Mouse (Mus musculus): ENCODE measurements around the gene Spata13. TPM values are rescaled to one million over a fixed set of nuclear protein-coding genes. Genes with fewer than 3 reads are reported as not detected.
A peak's percentile ranks its signal among the peaks of the same experiment; 100 is the strongest.

The Spata13 gene
- polyA plus RNA-seq, 1 experiment from 2014 or later = 63.2 TPM

DNA sequence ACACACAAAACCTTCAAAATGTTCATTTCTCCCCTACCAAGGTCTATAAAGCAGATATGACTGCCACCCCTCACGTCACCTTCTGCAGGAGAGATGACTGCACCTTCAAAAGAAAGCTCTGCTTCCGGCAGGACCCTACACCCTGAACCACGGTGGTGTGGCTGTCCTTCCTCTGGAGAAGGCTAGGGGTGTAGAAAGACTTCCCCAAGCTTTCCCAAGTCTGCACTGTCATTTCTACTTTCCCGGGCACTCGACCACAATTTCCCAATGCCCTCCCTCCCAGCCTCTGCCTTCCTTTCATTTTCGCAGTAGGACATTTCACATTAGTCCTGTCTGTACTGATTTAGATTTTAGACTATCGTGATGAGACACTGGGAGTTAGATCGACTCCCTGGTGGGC lies 149.4 kb downstream of the Spata13 start:
- Histone ChIP-seq H3K36me3 (peaks cover 2% of the 10 kb centered on the region; the same call in 1 of the 2 replicates), H3K4me3 (no peak overlapping the region), H3K27ac (no peak overlapping the region), H3K27me3 (peaks cover 8% of the 10 kb centered on the region), H3K9me3 (replicated peaks) (no peaks in the 10 kb centered on the region), H3K4me2 (replicated peaks) (no peak overlapping the region), H3K4me1 (peaks cover 5% of the 10 kb centered on the region), H3K9ac (no peak overlapping the region)
- no peak for ATAC-seq (ENCODE audit: low FRiP score)
- 47% methylated on average over 8 of the region's 8 CpGs for WGBS

DNA sequence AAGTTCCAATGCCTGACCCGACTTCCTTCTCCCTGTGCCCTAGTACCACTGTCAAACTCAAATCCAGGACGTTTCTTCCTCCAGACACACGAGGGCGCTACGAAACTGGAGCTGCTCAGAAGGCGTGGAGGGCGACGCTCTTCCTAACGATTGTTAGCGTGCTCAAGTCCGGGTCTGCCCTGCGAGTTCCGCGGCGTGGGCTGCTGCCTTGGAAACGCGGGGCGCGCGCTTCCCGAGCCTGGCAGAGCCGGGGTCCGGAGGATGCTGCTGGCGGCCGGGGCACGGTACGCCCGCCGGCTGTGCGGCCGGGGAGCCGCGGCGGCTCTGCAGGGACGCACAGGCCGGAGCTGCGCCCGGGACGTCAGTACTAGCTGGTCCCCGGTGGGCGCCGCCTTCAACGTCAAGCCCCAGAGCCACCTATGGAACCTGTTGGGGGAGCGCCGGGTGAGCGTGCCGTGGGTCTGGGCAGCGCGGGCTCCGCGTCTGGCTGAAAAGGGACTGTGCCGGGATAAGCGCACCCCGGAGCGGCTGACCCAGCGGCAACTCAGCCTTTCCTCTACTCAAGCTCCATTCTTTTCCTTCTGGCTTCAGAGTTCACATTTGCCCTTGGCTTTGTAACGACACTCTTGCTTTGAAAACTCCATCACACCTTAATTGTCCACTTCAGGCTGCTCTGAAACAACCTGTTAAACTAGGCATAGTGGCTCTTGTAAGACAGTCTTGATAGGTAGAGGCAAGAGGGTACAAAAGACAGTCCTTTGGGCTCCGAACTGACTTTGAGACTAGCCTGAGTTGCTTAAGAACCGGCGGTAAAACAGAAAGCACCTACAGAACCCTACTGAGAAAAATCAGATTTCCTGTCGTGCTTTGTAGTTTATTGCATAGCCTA lies 150.9 kb downstream of the Spata13 start, which contains the start of gene Mipep:
Gene Mipep (plus strand): TSS at position 147 of the 889 bp plus-strand sequence.
- H3K4me2 ChIP-seq (replicated peaks) = peak within 1 kb of the TSS; percentile 73
- 0 out of 2 replicates have a peak within 1 kb of the TSS, but pooled peaks have one; percentile 12 for H3K27ac ChIP-seq
- peak; percentile 90 for ATAC-seq (ENCODE audit: low FRiP score)
- no peaks in the 10 kb centered on the region for H3K9me3 ChIP-seq (replicated peaks)
- peaks cover 3% of the 10 kb centered on the region; the same call in 1 of the 2 replicates for H3K36me3 ChIP-seq
- peak within 1 kb of the TSS; percentile 66 for H3K9ac ChIP-seq
- peak within 1 kb of the TSS; percentile 59 for H3K4me3 ChIP-seq
- under 1% methylated on average over 60 of the region's 61 CpGs for WGBS
- H3K4me1 ChIP-seq = peaks cover 5% of the 10 kb centered on the region
- peaks cover 8% of the 10 kb centered on the region for H3K27me3 ChIP-seq

DNA sequence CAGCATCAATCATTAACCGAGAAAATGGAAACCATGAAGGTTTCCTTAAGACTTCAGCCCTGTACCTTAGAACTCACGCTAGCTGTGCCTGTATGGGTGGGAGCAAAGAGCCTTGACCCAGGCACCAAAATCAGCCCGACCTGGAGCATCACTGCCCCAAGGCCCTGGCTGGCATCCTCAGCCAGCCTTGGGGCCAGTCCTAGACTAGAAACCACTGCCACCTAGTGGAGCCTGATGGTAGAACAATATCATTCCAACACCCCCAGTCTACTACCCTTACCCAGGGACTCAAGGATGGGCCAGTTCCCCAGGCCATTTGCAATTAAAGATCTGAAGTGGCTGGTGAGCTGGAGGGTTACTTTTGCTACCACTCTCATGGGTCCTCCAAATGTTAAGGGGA lies 156.3 kb downstream of the Spata13 start:
- no peak for ATAC-seq (ENCODE audit: low FRiP score)

DNA sequence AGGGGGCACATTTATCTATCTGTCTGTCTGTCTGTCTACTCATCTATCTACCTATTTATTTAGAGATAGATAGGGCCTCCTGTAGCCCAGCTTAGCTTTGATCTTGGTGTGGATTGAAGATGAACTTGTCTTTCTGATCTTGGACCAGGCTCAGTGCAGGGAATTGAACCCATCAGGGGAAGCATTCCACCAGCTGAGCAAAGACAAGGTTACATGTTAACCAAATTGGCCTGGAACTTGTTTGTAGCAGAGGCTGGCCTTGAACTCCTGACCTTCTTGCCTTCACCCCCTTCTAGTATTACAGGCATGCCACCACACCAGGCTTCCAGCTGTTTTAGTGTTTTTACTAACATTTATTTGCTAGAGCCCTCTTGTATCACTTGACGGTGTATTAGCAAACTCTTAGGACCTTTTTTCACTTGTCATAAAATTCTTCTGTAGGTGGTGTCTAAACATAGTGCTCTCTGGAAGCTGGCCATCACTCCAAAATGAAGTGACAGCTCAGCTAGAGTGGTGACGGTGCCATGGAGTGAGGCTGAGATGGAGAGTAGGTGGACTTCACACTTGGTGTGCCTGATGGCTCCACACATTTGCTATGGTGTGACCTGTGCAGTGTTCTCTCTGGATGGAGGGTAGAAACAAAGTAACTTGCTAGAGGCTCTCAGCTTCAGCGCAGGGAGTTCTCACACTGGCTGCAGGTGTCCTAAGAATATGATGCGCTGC lies 163.0 kb downstream of the Spata13 start:
- Histone ChIP-seq H3K27ac (no peak overlapping the region), H3K9me3 (replicated peaks) (no peaks in the 10 kb centered on the region), H3K27me3 (no peaks in the 10 kb centered on the region), H3K9ac (no peak overlapping the region), H3K4me3 (no peak overlapping the region), H3K36me3 (peaks cover 28% of the 10 kb centered on the region), H3K4me2 (replicated peaks) (no peak overlapping the region), H3K4me1 (no peaks in the 10 kb centered on the region)
- WGBS = 91% methylated on average over 4 of the region's 4 CpGs
- ATAC-seq (ENCODE audit: low FRiP score) = no peak

More for the DNA sequence above, 156.3 kb downstream of the Spata13 start:
- no peak overlapping the region for H3K4me2 ChIP-seq (replicated peaks)
- H3K9ac ChIP-seq = no peak overlapping the region
- peaks cover 2% of the 10 kb centered on the region for H3K4me1 ChIP-seq
- 35% methylated on average over 3 of the region's 3 CpGs for WGBS
- no peak overlapping the region for H3K27ac ChIP-seq
- no peaks in the 10 kb centered on the region for H3K27me3 ChIP-seq
- no peaks in the 10 kb centered on the region for H3K9me3 ChIP-seq (replicated peaks)
- H3K36me3 ChIP-seq = peaks cover 16% of the 10 kb centered on the region
- H3K4me3 ChIP-seq = no peak overlapping the region

DNA sequence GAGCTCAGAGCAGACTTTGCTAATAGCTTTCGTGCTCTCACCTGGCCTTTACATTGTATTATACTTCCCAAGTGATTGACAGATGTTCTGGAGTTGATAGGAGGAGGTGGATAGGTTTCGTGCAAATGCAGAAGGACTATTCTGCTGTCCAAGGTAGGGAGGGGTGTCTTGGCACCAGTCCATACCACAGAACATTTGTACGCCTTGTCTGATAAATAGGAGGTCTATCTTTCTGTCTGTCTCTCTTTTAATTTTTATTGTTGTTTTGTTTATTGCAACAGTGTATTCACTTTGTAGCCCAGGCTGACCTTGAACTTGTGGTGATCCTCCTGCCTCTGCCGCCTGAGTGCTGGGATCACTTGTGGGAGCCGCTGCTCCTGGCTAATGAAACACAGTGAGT lies 163.8 kb downstream of the Spata13 start:
- Histone ChIP-seq H3K27ac (no peak overlapping the region), H3K4me1 (no peaks in the 10 kb centered on the region), H3K9ac (no peak overlapping the region), H3K4me2 (replicated peaks) (no peak overlapping the region), H3K36me3 (peaks cover 30% of the 10 kb centered on the region), H3K27me3 (no peaks in the 10 kb centered on the region), H3K4me3 (no peak overlapping the region), H3K9me3 (replicated peaks) (no peaks in the 10 kb centered on the region)
- 96% methylated on average over 5 of the region's 5 CpGs for WGBS
- no peak for ATAC-seq (ENCODE audit: low FRiP score)

DNA sequence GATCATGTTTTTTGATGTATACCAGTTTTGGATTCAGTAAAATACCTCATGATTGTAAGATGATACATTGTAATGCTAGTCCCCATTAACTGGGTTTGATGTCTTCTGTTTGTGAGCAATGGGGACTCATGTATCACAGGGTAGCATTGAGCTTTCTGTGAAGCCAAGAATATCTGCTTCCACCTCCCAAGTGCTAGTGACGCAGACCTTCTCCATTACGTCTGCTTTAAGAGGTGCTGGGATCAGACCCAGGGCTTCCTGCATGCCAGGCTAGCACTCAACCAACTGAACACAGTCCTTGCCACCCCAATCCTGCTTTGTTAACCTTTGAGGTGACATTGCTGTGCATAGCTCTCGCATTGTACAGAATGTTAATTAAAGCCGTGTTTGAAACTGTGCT lies 164.9 kb downstream of the Spata13 start:
- Histone ChIP-seq H3K4me3 (no peak overlapping the region), H3K36me3 (peaks cover 38% of the 10 kb centered on the region), H3K27me3 (no peaks in the 10 kb centered on the region), H3K9me3 (replicated peaks) (no peaks in the 10 kb centered on the region), H3K4me2 (replicated peaks) (no peak overlapping the region), H3K9ac (no peak overlapping the region), H3K4me1 (no peaks in the 10 kb centered on the region), H3K27ac (no peak overlapping the region)
- no peak for ATAC-seq (ENCODE audit: low FRiP score)
- WGBS = 94% methylated on average over 4 of the region's 4 CpGs

DNA sequence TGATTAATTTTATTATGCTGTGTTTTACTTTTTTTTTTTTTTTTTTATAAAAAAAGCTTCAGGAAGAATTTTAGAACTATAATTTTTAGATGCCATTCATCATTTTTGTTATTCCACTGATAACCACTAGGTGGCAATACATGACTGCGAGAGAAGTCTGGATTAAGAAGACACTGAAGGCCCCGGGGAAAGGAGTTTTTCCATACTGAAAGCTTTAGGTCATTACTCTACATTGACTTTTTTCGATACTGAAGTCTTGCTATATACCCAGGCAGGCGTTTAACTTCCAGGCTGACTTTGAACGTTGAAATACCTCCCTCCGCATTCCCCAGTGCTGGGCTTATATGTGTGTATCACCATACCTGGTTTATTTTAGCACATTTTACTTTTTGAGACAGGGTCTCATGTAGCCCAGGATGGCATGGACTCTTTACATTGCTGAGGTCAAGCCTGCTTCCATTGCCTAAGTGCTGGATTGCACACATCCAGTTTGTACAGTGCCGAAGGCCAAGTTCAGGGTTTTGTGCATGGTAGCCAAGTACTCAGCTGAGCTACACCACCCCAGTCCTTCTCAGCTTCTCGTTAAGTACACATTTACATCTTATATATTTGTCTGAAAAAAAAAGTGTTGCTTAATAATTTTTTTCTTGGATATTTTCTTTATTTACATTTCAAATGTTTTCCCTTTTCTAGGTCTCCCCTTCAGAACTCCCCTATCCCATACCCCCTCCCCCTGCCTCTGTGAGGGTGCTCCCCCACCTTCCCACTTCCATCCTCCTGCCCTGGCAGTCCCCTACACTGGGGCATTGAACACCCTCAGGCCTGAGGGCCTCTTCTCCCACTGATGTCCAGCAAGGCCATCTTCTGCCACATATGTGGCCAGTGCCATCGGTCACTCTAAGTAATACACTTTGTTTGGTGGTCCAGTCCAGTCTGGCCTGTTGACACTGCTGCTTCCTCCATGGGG lies 166.2 kb downstream of the Spata13 start:
- no peaks in the 10 kb centered on the region for H3K9me3 ChIP-seq (replicated peaks)
- no peaks in the 10 kb centered on the region for H3K4me1 ChIP-seq
- H3K9ac ChIP-seq = no peak overlapping the region
- H3K36me3 ChIP-seq = peaks cover 48% of the 10 kb centered on the region
- no peak for ATAC-seq (ENCODE audit: low FRiP score)
- no peak overlapping the region for H3K4me3 ChIP-seq
- no peak overlapping the region for H3K27ac ChIP-seq
- WGBS = 56% methylated on average over 9 of the region's 9 CpGs
- H3K27me3 ChIP-seq = no peaks in the 10 kb centered on the region
- H3K4me2 ChIP-seq (replicated peaks) = no peak overlapping the region

DNA sequence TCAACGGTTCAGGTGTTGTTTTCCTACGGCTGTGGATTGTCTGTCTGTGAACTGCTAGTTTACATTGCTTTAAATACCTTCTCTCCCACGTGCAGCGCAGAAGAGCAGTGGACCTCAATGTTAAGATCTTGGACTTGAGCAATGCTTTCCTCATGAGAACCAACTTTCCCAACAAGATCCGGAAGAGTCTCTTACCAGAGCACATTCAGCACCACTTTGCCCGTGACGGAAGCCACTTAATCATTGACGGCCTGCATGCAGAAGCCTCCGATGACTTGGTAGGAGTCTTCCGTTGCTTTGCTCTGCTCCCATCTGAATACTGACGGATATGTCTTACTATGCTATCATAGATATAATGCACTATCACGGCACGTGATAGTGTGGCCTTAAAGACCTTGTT lies 168.2 kb downstream of the Spata13 start:
- H3K4me3 ChIP-seq = no peak overlapping the region
- no peak overlapping the region for H3K9ac ChIP-seq
- no peaks in the 10 kb centered on the region for H3K27me3 ChIP-seq
- H3K9me3 ChIP-seq (replicated peaks) = no peaks in the 10 kb centered on the region
- H3K4me2 ChIP-seq (replicated peaks) = no peak overlapping the region
- H3K27ac ChIP-seq = no peak overlapping the region
- no peaks in the 10 kb centered on the region for H3K4me1 ChIP-seq
- 96% methylated on average over 13 of the region's 13 CpGs for WGBS
- H3K36me3 ChIP-seq = peaks cover 37% of the 10 kb centered on the region
- no peak for ATAC-seq (ENCODE audit: low FRiP score)

DNA sequence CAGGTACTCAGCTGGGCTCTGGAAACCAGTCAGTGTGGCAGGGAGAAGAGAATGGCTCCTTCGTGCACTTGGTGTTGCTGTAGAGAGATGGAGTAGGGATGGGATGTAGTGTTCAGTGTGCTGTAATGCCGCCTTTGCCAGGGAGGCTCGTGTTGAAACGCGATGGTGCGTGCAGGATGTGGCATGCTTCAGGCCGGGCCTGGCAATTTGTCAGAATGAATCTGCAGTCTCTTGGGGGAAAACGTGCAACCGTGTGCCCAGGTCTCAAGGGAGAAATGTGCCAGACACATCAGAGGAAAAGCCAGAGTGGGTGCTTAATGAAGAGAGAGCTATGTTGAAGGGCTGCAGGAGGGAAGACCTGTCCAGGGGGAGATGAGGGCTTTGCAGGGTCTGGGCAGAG lies 171.2 kb downstream of the Spata13 start:
- Histone ChIP-seq H3K9me3 (replicated peaks) (no peaks in the 10 kb centered on the region), H3K27ac (no peak overlapping the region), H3K27me3 (no peaks in the 10 kb centered on the region), H3K4me1 (no peaks in the 10 kb centered on the region), H3K36me3 (peaks cover 30% of the 10 kb centered on the region), H3K4me2 (replicated peaks) (no peak overlapping the region), H3K4me3 (no peak overlapping the region), H3K9ac (no peak overlapping the region)
- 87% methylated on average over 9 of the region's 9 CpGs for WGBS
- no peak for ATAC-seq (ENCODE audit: low FRiP score)

DNA sequence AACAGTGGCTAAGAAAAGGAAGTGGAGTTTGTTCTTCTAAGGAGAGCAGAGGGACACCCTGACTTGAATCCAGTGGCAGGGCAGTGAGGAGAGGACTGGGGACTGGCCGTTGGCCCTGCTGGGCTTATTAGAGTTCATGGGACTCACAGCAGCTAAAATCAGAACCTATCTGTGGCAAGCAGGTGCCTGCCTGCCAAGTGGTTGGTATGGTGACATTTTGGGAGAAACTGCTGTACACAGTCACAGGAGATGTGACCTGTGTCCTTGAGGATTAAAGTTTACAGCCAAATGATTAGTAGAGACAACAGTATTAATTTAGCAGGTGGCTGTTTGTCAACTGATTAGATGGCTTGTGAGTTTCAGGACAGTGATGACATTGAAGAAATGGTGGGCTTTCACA lies 172.1 kb downstream of the Spata13 start:
- Histone ChIP-seq H3K4me1 (no peaks in the 10 kb centered on the region), H3K27ac (no peak overlapping the region), H3K36me3 (peaks cover 30% of the 10 kb centered on the region), H3K9me3 (replicated peaks) (no peaks in the 10 kb centered on the region), H3K27me3 (no peaks in the 10 kb centered on the region), H3K4me3 (no peak overlapping the region), H3K4me2 (replicated peaks) (no peak overlapping the region), H3K9ac (no peak overlapping the region)
- WGBS = 88% methylated on average over 1 of the region's 1 CpGs
- ATAC-seq (ENCODE audit: low FRiP score) = no peak

DNA sequence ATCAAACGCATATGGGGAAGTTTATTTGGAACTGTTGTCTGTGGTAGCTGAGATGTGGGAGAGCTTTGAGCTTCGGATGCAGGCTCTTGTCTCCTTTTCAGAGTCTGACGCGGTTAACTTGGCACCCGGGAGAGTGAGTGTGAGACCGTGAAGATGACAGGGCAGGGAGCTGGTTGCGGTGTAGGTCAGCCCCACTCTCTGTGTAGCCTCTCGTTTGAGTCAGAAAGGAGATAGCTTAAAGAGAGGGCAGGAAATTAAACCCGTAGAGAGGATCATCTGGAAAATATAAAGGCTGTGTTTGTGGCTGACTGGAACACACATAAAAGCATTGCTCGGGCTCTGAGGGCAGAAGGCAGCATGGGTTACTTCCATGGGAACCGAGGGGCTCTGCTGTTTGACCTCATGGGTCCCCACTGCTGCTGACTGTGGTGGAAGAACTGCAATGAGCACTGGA lies 173.1 kb downstream of the Spata13 start:
- Histone ChIP-seq H3K36me3 (peaks cover 28% of the 10 kb centered on the region), H3K9ac (no peak overlapping the region), H3K9me3 (replicated peaks) (no peaks in the 10 kb centered on the region), H3K4me1 (no peaks in the 10 kb centered on the region), H3K27me3 (no peaks in the 10 kb centered on the region), H3K27ac (no peak overlapping the region), H3K4me3 (no peak overlapping the region), H3K4me2 (replicated peaks) (no peak overlapping the region)
- no peak for ATAC-seq (ENCODE audit: low FRiP score)
- WGBS = 47% methylated on average over 11 of the region's 11 CpGs

All from hindbrain, embryonic 12.5 days (tissue).